Mouse (Mus musculus) heart, postnatal 4 days (tissue): ENCODE data around the gene Mapkbp1. TPM values are rescaled to one million over a fixed set of nuclear protein-coding genes. Genes with fewer than 3 reads are reported as not detected.

Source experiments
- DNase-seq: peaks from one replicate; pipeline ENCODE4 v3.0.0; 2021
- total RNA-seq, 2 experiments: library from RNA; stranded (reverse); gene quantifications; 2 replicates each; pipeline ENCODE4 v1.2.3; 2021

Gene Mapkbp1
- total RNA-seq, 2 experiments from 2014 or later = 12.6 to 13.6 TPM

- DNase-seq = peak; percentile 71
These were observed 39.1 kb downstream of the Mapkbp1 start for GRCm38 (mm10) chr2:120011462-120012200.

DNA sequence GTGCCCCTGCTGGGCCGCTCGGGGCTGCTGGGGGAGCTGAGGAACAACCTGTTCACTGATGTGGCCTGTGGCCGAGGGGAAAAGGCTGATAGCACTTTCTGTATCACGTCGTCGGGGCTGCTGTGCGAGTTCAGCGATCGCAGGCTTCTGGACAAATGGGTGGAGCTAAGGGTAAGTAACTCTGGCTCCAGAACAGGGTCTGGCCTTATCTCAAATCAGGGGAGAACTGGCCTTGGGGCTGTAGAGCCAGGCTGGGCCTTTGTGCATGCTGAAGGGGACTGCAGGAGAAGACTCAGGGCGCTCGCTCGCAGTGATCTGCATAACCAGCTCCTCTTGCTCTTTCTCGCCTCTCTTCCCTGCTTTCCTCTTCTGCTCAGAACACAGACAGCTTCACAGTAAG is 40.4 kb downstream of the Mapkbp1 start:
- DNase-seq = no peak

- no peak for DNase-seq
These were observed 41.5 kb downstream of the Mapkbp1 start for GRCm38 (mm10) chr2:120013831-120014486.

GRCm38 (mm10) chr2:120015882-120016281 is 43.4 kb downstream of the Mapkbp1 start:
- DNase-seq = no peak

GRCm38 (mm10) chr2:120017599-120017998 is 45.1 kb downstream of the Mapkbp1 start:
- no peak for DNase-seq

DNA sequence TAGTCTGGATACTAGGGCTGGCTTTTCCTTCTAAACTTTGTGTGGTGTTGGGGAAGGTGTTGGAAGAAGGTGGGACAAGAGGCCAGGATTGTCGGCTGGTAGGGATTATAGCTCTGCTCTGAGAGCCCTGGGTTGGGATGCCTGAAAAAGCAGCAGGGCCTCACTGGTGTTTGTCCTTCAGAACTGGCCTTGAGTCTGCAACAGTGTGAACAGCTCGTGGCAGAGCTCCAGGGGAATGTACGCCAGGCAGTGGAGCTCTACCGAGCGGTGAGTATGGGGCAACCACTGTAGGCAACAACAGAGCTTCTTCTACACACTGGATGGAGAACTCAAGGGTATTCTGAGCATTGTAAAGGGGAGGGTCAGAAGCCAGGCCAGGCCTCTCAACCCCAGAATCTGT is 51.8 kb downstream of the Mapkbp1 start:
- peak; percentile 73 for DNase-seq

- peak; percentile 95 for DNase-seq
These were observed 54.8 kb downstream of the Mapkbp1 start, which contains the start of the genes Jmjd7 and Gm28042 for GRCm38 (mm10) chr2:120026984-120027949. Gene Jmjd7, plus strand, starts transcription at chr2:120027483. Gene Gm28042, plus strand, starts transcription at chr2:120027493.

GRCm38 (mm10) chr2:120027950-120028331 is 55.4 kb downstream of the Mapkbp1 start:
- no peak for DNase-seq

DNA sequence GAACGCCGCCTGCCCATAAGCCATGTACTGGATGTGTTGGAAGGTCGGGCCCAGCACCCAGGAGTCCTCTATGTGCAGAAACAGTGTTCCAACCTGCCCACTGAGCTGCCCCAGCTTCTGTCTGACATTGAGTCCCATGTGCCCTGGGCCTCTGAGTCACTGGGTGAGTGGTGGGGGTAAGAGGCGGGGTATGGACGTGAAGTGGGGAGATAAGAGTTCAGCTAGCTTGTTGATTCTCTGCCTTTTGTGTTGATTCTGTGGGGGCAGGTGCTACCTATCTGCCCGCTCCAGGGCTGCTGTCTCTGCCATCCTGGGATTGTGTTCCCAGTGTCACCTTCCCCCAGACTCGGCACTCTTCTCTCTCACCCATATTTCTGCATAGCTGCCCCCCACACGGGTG is 57.9 kb downstream of the Mapkbp1 start:
- DNase-seq = no peak

GRCm38 (mm10) chr2:120032726-120033467 is 60.4 kb downstream of the Mapkbp1 start, which contains the start of gene Pla2g4b:
Gene Pla2g4b, plus strand, starts transcription at chr2:120033417.
- no peak for DNase-seq

GRCm38 (mm10) chr2:120033726-120034125 is 61.2 kb downstream of the Mapkbp1 start:
- no peak for DNase-seq

DNA sequence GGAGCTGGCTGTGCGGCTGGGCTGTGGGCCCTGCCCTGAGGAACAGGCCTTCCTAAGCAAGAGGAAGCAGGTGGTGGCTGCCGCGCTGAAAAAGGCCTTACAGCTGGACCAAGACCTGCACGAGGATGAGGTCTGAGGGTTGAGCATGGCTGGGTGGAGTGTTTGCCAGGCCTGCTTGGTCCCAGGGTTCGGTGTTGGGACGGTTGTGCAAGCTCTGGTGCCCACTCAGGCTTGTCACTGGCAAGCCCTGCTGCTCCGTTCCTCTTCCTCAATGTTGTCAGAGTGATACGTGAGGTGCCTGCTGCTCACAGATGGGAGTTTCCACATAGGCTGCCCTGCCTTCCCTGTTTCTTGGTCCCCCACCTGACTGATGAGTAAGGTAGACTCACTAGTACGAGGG is 65.2 kb downstream of the Mapkbp1 start:
- no peak for DNase-seq

- no peak for DNase-seq
These were observed 68.5 kb downstream of the Mapkbp1 start for GRCm38 (mm10) chr2:120040991-120041390.

GRCm38 (mm10) chr2:120044101-120044603 is 71.7 kb downstream of the Mapkbp1 start:
- DNase-seq = no peak

GRCm38 (mm10) chr2:120044676-120045075 is 72.2 kb downstream of the Mapkbp1 start:
- no peak for DNase-seq

DNA sequence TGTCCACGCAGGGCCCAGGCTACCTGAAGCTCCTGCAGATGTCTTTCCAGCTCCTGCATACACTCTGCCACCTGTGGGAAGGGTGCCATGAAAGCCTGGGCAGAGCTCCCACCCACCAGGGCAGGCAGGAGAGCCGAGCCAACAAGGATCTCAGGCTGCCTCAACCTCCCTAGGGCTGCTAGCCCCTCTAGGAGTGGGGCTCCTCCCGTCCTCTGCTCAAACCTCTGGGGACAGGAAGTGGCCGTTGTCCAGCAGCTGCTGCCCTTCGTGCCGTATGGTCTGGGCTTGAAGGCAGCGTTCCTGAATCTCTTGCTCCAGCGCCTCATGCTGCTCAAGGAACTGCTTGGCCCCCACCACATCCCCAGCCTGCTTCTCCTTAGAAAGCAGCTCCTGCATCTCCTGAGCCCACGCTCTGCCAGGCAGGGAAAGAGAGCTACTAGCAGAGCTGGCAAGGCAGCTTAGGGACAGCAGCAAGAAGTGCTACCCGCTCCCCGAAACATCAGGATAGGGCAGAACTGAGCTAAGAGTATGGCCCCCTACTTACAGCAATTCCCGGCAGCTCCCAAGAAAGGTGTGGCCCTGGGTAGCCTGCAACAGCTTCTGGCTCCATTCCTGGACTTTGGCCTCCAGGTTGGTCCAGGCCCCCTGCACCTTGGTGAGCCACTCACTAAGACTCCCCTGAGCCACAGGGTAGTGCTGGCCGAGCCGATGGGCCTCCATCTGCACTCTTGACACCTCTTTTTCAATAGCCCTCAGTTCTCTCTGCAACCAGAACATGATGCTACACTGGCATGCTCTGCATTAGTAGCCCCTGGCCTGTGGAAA is 74.2 kb downstream of the Mapkbp1 start:
- DNase-seq = no peak

DNA sequence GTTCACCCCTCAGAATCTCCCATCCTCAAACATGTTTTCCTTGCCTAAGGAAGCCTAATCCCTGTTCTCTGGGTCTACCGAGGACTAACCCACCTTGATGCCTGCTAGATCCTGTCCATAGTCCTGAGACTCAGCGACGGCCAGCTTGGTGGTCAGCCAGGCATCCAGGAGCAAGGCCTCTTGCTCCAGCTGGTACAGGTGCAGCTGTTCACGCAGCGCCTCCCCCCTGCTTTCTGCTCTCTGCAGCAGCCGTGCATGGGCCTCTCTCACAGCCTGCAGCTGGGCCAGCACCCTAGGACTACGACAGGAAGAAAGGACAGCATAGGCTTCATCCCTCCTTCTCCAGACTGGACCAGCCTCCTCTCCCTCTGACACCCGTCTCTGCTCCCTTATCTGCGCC is 75.7 kb downstream of the Mapkbp1 start:
- no peak for DNase-seq

- peak; percentile 72 for DNase-seq
These were observed 77.3 kb downstream of the Mapkbp1 start for GRCm38 (mm10) chr2:120049632-120050274.

GRCm38 (mm10) chr2:120051405-120051804 is 78.9 kb downstream of the Mapkbp1 start:
- DNase-seq = no peak
